Mouse (Mus musculus): Measurements from ENCODE around the gene Tmem131. TPM values are rescaled to one million over a fixed set of nuclear protein-coding genes. Genes with fewer than 3 reads are reported as not detected.

Gene Tmem131
- polyA plus RNA-seq, 1 experiment from 2014 or later: 31.3 TPM

GRCm38 (mm10) chr1:36814271-36814903 lies 129.1 kb downstream of the Tmem131 start:
- Histone ChIP-seq H3K4me3 (ENCODE audit: low read depth, low read length) (no peak overlapping the region), H3K4me1 (ENCODE audit: control insufficient read depth, insufficient read depth, low read length) (no peaks in the 10 kb centered on the region), H3K27ac (ENCODE audit: low read length) (no peak overlapping the region), H3K36me3 (ENCODE audit: control insufficient read depth, insufficient read depth, low read length) (peaks cover 66% of the 10 kb centered on the region), H3K9me3 (ENCODE audit: control insufficient read depth, low read depth, low read length) (no peaks in the 10 kb centered on the region), H3K4me2 (replicated peaks; ENCODE audit: low read depth, low read length) (no peak overlapping the region), H3K9ac (replicated peaks; ENCODE audit: low read depth, low read length) (no peak overlapping the region), H3K27me3 (ENCODE audit: control insufficient read depth, insufficient read depth, low read length) (no peaks in the 10 kb centered on the region)
- ATAC-seq (ENCODE audit: insufficient number of reproducible peaks, insufficient read depth, low FRiP score, low read depth): no peak
- WGBS: 74% methylated on average over 5 of the region's 5 CpGs

- H3K27me3 ChIP-seq (ENCODE audit: control insufficient read depth, insufficient read depth, low read length): no peaks in the 10 kb centered on the region
- H3K4me3 ChIP-seq (ENCODE audit: low read depth, low read length): no peak overlapping the region
- H3K4me1 ChIP-seq (ENCODE audit: control insufficient read depth, insufficient read depth, low read length): no peaks in the 10 kb centered on the region
- H3K27ac ChIP-seq (ENCODE audit: low read length): no peak overlapping the region
- WGBS: 58% methylated on average over 7 of the region's 7 CpGs
- no peak overlapping the region for H3K9ac ChIP-seq (replicated peaks; ENCODE audit: low read depth, low read length)
- no peaks in the 10 kb centered on the region for H3K9me3 ChIP-seq (ENCODE audit: control insufficient read depth, low read depth, low read length)
- no peak overlapping the region for H3K4me2 ChIP-seq (replicated peaks; ENCODE audit: low read depth, low read length)
- no peak for ATAC-seq (ENCODE audit: insufficient number of reproducible peaks, insufficient read depth, low FRiP score, low read depth)
- peaks cover 75% of the 10 kb centered on the region for H3K36me3 ChIP-seq (ENCODE audit: control insufficient read depth, insufficient read depth, low read length)
These were observed 130.1 kb downstream of the Tmem131 start for GRCm38 (mm10) chr1:36813415-36813814.

- H3K4me3 ChIP-seq (ENCODE audit: low read depth, low read length): no peak overlapping the region
- ATAC-seq (ENCODE audit: insufficient number of reproducible peaks, insufficient read depth, low FRiP score, low read depth): no peak
- H3K4me2 ChIP-seq (replicated peaks; ENCODE audit: low read depth, low read length): no peak overlapping the region
- no peak overlapping the region for H3K9ac ChIP-seq (replicated peaks; ENCODE audit: low read depth, low read length)
- H3K9me3 ChIP-seq (ENCODE audit: control insufficient read depth, low read depth, low read length): no peaks in the 10 kb centered on the region
- no peaks in the 10 kb centered on the region for H3K4me1 ChIP-seq (ENCODE audit: control insufficient read depth, insufficient read depth, low read length)
- no peak overlapping the region for H3K27ac ChIP-seq (ENCODE audit: low read length)
- 90% methylated on average over 7 of the region's 7 CpGs for WGBS
- peaks cover 78% of the 10 kb centered on the region for H3K36me3 ChIP-seq (ENCODE audit: control insufficient read depth, insufficient read depth, low read length)
- no peaks in the 10 kb centered on the region for H3K27me3 ChIP-seq (ENCODE audit: control insufficient read depth, insufficient read depth, low read length)
These were observed 131.7 kb downstream of the Tmem131 start for GRCm38 (mm10) chr1:36811806-36812205.

- no peak overlapping the region for H3K4me3 ChIP-seq (ENCODE audit: low read depth, low read length)
- H3K36me3 ChIP-seq (ENCODE audit: control insufficient read depth, insufficient read depth, low read length): peaks cover 88% of the 10 kb centered on the region
- no peaks in the 10 kb centered on the region for H3K27me3 ChIP-seq (ENCODE audit: control insufficient read depth, insufficient read depth, low read length)
- no peaks in the 10 kb centered on the region for H3K4me1 ChIP-seq (ENCODE audit: control insufficient read depth, insufficient read depth, low read length)
- ATAC-seq (ENCODE audit: insufficient number of reproducible peaks, insufficient read depth, low FRiP score, low read depth): no peak
- no peaks in the 10 kb centered on the region for H3K9me3 ChIP-seq (ENCODE audit: control insufficient read depth, low read depth, low read length)
- 93% methylated on average over 14 of the region's 14 CpGs for WGBS
- no peak overlapping the region for H3K4me2 ChIP-seq (replicated peaks; ENCODE audit: low read depth, low read length)
- H3K9ac ChIP-seq (replicated peaks; ENCODE audit: low read depth, low read length): no peak overlapping the region
- H3K27ac ChIP-seq (ENCODE audit: low read length): no peak overlapping the region
These were observed 135.5 kb downstream of the Tmem131 start for GRCm38 (mm10) chr1:36807782-36808565.

GRCm38 (mm10) chr1:36807086-36807485 lies 136.4 kb downstream of the Tmem131 start:
- Histone ChIP-seq H3K4me3 (ENCODE audit: low read depth, low read length) (no peak overlapping the region), H3K4me2 (replicated peaks; ENCODE audit: low read depth, low read length) (no peak overlapping the region), H3K9me3 (ENCODE audit: control insufficient read depth, low read depth, low read length) (no peaks in the 10 kb centered on the region), H3K36me3 (ENCODE audit: control insufficient read depth, insufficient read depth, low read length) (peaks cover 85% of the 10 kb centered on the region), H3K27ac (ENCODE audit: low read length) (no peak overlapping the region), H3K4me1 (ENCODE audit: control insufficient read depth, insufficient read depth, low read length) (no peaks in the 10 kb centered on the region), H3K27me3 (ENCODE audit: control insufficient read depth, insufficient read depth, low read length) (no peaks in the 10 kb centered on the region), H3K9ac (replicated peaks; ENCODE audit: low read depth, low read length) (no peak overlapping the region)
- 96% methylated on average over 1 of the region's 1 CpGs for whole genome bisulfite sequencing
- no peak for ATAC-seq (ENCODE audit: insufficient number of reproducible peaks, insufficient read depth, low FRiP score, low read depth)

GRCm38 (mm10) chr1:36806181-36806905 lies 137.1 kb downstream of the Tmem131 start:
- no peaks in the 10 kb centered on the region for H3K9me3 ChIP-seq (ENCODE audit: control insufficient read depth, low read depth, low read length)
- ATAC-seq (ENCODE audit: insufficient number of reproducible peaks, insufficient read depth, low FRiP score, low read depth): no peak
- 92% methylated on average over 7 of the region's 7 CpGs for WGBS
- H3K27ac ChIP-seq (ENCODE audit: low read length): no peak overlapping the region
- H3K4me3 ChIP-seq (ENCODE audit: low read depth, low read length): no peak overlapping the region
- H3K27me3 ChIP-seq (ENCODE audit: control insufficient read depth, insufficient read depth, low read length): no peaks in the 10 kb centered on the region
- no peak overlapping the region for H3K9ac ChIP-seq (replicated peaks; ENCODE audit: low read depth, low read length)
- H3K36me3 ChIP-seq (ENCODE audit: control insufficient read depth, insufficient read depth, low read length): peaks cover 84% of the 10 kb centered on the region
- no peak overlapping the region for H3K4me2 ChIP-seq (replicated peaks; ENCODE audit: low read depth, low read length)
- H3K4me1 ChIP-seq (ENCODE audit: control insufficient read depth, insufficient read depth, low read length): no peaks in the 10 kb centered on the region

GRCm38 (mm10) chr1:36804833-36805232 lies 138.6 kb downstream of the Tmem131 start:
- Histone ChIP-seq H3K4me3 (ENCODE audit: low read depth, low read length) (no peak overlapping the region), H3K4me2 (replicated peaks; ENCODE audit: low read depth, low read length) (no peak overlapping the region), H3K9me3 (ENCODE audit: control insufficient read depth, low read depth, low read length) (no peaks in the 10 kb centered on the region), H3K9ac (replicated peaks; ENCODE audit: low read depth, low read length) (no peak overlapping the region), H3K27ac (ENCODE audit: low read length) (no peak overlapping the region), H3K36me3 (ENCODE audit: control insufficient read depth, insufficient read depth, low read length) (peaks cover 75% of the 10 kb centered on the region), H3K27me3 (ENCODE audit: control insufficient read depth, insufficient read depth, low read length) (no peaks in the 10 kb centered on the region), H3K4me1 (ENCODE audit: control insufficient read depth, insufficient read depth, low read length) (no peaks in the 10 kb centered on the region)
- ATAC-seq (ENCODE audit: insufficient number of reproducible peaks, insufficient read depth, low FRiP score, low read depth): no peak
- WGBS: 92% methylated on average over 4 of the region's 4 CpGs

GRCm38 (mm10) chr1:36804259-36804658 lies 139.2 kb downstream of the Tmem131 start:
- Histone ChIP-seq H3K4me1 (ENCODE audit: control insufficient read depth, insufficient read depth, low read length) (no peaks in the 10 kb centered on the region), H3K9ac (replicated peaks; ENCODE audit: low read depth, low read length) (no peak overlapping the region), H3K27ac (ENCODE audit: low read length) (no peak overlapping the region), H3K36me3 (ENCODE audit: control insufficient read depth, insufficient read depth, low read length) (peaks cover 76% of the 10 kb centered on the region), H3K27me3 (ENCODE audit: control insufficient read depth, insufficient read depth, low read length) (no peaks in the 10 kb centered on the region), H3K9me3 (ENCODE audit: control insufficient read depth, low read depth, low read length) (no peaks in the 10 kb centered on the region), H3K4me3 (ENCODE audit: low read depth, low read length) (no peak overlapping the region), H3K4me2 (replicated peaks; ENCODE audit: low read depth, low read length) (no peak overlapping the region)
- ATAC-seq (ENCODE audit: insufficient number of reproducible peaks, insufficient read depth, low FRiP score, low read depth): no peak
- WGBS: 64% methylated on average over 9 of the region's 9 CpGs
